Mouse (Mus musculus) lung, postnatal 10 days (tissue): ENCODE results near the gene Maml3.
A peak's percentile ranks its signal among the peaks of the same experiment; 100 is the strongest.

Experiments
- DNase-seq: peaks from one replicate; pipeline ENCODE4 v3.0.0; 2021

The Maml3 gene

DNA sequence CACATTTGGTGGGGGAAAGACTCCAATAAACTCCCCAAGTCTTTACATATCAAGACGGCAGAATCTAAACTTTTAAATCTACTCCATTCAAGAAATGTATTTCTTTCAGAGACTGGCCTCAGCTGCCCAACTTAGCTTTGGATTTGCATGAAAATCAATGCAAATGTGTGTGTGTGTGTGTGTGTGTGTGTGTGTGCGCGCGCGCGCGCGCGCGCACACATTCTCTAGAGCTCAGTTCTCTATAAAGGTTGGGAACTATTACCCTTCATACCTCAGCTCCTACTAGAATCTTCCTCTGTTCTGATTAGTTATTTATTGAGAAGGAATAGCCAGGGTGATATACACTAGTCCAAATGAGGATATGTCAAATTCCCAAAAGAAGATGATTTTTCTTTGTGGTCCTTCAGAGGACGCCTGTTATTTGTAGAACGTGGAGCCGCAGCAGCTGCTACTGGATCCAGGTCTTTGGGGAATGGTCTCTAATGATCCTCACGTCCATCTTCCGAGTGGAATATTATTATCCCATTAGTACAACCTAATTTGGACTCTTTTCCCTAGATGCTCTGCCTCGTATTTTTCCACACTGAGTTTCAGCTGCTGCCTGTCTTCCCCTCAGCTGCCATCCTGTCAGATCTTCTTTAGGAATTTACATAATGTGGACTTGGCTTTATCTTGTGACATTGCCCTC is 372.8 kb downstream of the Maml3 start:
- no peak for DNase-seq

DNA sequence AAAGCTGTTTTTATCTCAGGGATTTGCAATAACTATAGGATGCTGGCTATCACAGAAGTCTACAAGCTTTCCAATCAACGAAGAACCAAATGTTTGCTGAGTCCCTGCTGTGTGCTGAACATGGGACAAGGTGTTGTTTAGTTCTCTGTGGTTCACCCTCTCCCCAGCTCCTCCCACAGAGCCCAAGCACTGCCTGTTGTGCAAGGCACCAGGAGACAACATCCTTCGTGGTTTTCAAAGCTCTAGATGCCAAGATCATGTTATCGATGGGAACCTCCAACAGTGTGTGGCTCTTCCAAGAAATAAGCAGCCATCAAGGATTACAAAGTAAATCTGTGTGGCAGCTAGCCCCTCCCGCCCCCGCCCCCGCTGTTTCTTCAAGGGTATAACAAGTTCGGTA is 374.2 kb downstream of the Maml3 start:
- no peak for DNase-seq

DNA sequence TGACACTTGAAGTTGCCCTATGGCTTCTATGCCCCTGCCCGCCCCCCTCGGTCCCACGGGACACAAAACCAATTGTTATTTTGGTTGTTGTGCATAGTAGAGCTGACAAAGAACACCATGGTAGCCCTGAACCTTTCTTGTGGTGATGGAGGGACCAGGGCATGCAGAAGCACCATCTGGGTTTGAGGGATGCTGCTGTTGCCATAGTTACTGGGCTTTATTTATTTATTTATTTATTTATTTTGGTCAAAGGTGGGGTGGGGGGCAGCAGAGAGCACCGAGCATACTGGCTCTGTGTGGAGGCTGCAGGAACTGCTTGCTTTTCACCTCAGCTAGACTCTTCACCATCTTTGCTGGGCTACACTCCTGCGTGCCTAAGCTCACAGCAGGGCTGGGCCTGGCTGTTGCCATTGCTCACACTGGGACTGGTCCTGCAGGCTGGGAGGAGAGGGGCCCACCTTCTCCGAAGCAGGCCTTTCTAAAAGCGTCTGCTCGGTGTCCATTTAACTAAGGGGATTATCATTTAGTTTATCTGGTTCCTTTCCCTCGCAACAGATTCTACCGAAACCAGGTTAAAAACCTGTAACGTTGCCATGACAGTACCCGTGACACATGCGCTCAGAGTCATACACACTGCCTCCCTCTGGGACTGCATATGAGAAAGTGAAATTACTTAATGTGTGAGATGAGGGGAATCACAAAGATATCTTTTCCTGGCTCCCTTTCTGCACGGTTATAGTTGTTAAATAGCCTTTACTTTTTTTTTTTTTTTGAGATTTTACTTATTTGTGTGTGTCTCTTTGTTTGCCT is 375.6 kb downstream of the Maml3 start:
- no peak for DNase-seq

DNA sequence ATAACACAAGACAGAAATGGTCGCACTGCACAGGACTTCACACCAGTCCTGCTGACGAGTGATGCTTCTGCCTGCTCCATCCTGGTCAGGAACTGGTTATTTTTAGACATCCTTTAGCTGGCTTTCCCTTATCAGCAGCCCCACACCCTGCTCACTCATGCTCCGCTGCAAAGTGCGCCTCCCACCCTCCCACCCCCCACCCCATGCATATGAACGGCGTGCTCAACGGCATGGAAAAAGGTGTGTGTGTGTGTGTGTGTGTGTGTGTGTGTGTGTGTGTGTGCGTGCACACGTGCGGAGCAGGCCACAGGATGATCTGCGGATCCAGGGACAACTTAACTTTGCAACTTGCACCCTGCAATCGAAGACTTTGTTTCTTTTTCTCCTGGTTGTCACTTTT is 376.4 kb downstream of the Maml3 start:
- DNase-seq, result no peak

DNA sequence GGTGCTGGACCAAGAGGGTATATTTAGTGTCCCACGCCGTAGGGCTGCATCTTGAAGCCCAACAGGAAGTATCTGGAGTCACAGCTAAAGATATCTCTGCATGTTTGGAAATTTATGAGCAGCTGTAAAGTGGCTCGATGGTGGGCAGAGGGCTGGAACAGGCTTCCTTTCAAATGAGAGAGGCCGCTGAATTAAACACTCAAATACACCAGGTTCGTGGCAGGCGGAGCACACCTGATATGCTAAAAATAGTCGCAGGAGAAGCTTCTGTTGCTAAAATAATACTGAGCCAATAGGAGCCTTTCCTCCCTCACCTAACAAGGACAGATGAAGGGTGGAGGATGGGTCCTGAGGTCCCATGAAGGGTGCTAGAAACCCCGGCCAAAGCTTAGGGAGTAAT is 376.9 kb downstream of the Maml3 start:
- peak; percentile 42 for DNase-seq

- no peak for DNase-seq
Observed at GRCm38 (mm10) chr3:51727487-51727886, 377.4 kb downstream of the Maml3 start.

GRCm38 (mm10) chr3:51726257-51726656 is 378.6 kb downstream of the Maml3 start:
- no peak for DNase-seq

- no peak for DNase-seq
Observed at GRCm38 (mm10) chr3:51719982-51720381, 384.9 kb downstream of the Maml3 start.

DNA sequence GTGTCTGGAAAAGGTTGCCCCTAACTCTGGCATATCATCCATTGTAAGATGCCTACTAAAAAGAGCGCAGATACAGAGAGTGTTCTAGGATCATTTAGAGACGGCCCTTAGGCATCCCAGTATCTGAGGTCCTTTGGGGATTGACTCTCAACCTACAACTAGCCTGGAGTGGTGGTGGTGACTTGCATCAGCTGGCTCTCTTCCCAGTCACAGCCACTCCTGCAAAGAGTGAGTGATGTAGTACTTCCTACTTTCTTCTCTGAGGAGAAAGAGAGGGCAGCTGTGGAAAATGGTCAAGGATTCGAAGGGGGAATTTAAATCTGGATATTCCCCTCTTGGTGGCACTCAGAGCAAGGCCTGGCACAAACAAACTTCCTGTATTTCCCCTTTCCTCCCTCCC is 385.5 kb downstream of the Maml3 start:
- peak; percentile 69 for DNase-seq

GRCm38 (mm10) chr3:51717909-51718308 is 387.0 kb downstream of the Maml3 start:
- peak; percentile 60 for DNase-seq

- no peak for DNase-seq
Observed at GRCm38 (mm10) chr3:51717455-51717854, 387.4 kb downstream of the Maml3 start.

- DNase-seq, result no peak
Observed at GRCm38 (mm10) chr3:51714469-51714868, 390.4 kb downstream of the Maml3 start.

GRCm38 (mm10) chr3:51713233-51713632 is 391.6 kb downstream of the Maml3 start:
- peak; percentile 24 for DNase-seq

GRCm38 (mm10) chr3:51712382-51712781 is 392.5 kb downstream of the Maml3 start:
- no peak for DNase-seq

- DNase-seq, result peak; percentile 95
Observed at GRCm38 (mm10) chr3:51708746-51709411, 396.0 kb downstream of the Maml3 start.

DNA sequence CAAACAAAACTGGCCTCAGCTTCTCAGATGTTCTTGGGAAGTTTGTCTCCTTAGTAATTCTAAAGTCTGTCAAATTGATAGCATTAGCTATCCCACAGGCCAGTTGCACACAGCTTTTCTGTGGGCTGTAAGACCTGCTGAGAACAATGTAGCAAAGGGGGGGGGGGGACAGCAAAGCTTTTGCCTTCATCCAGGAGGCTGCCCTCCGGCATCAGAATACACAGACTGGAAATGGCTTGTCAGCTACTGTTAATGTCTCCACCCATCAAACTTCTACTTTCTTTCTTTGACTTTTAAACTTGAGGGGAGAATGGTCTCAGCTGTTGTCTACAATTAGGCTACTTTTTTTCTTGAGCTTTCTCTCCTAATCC is 396.5 kb downstream of the Maml3 start:
- DNase-seq, result no peak

- no peak for DNase-seq
Observed at GRCm38 (mm10) chr3:51705220-51705619, 399.7 kb downstream of the Maml3 start.

- no peak for DNase-seq
Observed at GRCm38 (mm10) chr3:51703478-51703877, 401.4 kb downstream of the Maml3 start.

- no peak for DNase-seq
Observed at GRCm38 (mm10) chr3:51702701-51703286, 402.1 kb downstream of the Maml3 start.

DNA sequence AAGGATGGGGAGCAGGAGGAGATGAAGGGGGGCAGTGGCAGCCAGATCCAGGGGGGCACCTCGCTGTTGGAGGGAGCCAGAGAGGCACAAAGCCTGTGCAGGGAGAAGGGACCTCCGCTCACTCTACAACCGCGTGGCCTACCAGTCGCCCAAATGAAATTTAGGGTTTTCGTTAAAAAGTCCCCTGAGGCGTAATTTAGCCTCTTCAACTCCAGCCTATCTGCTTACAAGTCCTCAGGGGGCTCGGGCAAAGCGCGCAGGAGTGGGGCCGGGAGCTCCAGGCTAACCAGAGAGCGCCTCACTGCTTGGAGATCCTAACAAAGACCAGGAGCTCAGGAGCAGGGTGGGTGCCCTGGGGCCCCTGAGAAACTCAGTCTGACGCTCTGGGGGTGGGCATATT is 402.9 kb downstream of the Maml3 start:
- peak; percentile 22 for DNase-seq

- peak; percentile 83 for DNase-seq
Observed at GRCm38 (mm10) chr3:51701281-51701751, 403.6 kb downstream of the Maml3 start.

- peak; percentile 44 for DNase-seq
Observed at GRCm38 (mm10) chr3:51700731-51701280, 404.1 kb downstream of the Maml3 start.

GRCm38 (mm10) chr3:51700123-51700522 is 404.8 kb downstream of the Maml3 start:
- no peak for DNase-seq
